Mouse (Mus musculus): ENCODE results near the gene Fsip1.

GRCm38 (mm10) chr2:118124437-118124836, 132.3 kb downstream of the Fsip1 start:
- TF ChIP-seq EP300 (IDR thresholded peaks at IDR 0.05) (no peak), CTCF (IDR thresholded peaks at IDR 0.05) (no peak)
